Mouse (Mus musculus) CH12.LX (cell line): ENCODE measurements around the gene Mtnr1b. TPM values are rescaled to one million over a fixed set of nuclear protein-coding genes. Genes with fewer than 3 reads are reported as not detected.

Source experiments
- DNase-seq: peaks from one replicate; pipeline ENCODE4 v3.0.0-alpha.2; 2013; ENCODE audit errors: extremely low read depth
- H3K27ac ChIP-seq: 2 replicates; pipeline ENCODE4 v1.5.1; 2012; ENCODE audit warnings: low read depth, mild to moderate bottlenecking, control low read depth, moderate library complexity; ENCODE audit not compliant: insufficient read depth
- H3K27me3 ChIP-seq: replicated peaks from 2 replicates; pipeline ENCODE3; 2012; ENCODE audit warnings: inconsistent platforms
- H3K36me3 ChIP-seq, 2 experiments: replicated peaks in 1 of 2; 2 replicates each; pipeline versions ENCODE3 to v1.6.1; 2012; ENCODE audit warnings: inconsistent platforms in 1 of 2, low read length in 1 of 2, mild to moderate bottlenecking in 1 of 2, mixed read lengths in 1 of 2, moderate library complexity in 1 of 2; ENCODE audit not compliant: control insufficient read depth in 1 of 2, insufficient read depth in 1 of 2
- H3K4me1 ChIP-seq, 2 experiments: 2 replicates each; pipeline ENCODE4 v1.6.1; 2012; ENCODE audit warnings: inconsistent platforms in 1 of 2, moderate library complexity in 1 of 2; ENCODE audit not compliant: insufficient read depth in 2 of 2, control insufficient read depth in 1 of 2
- H3K4me2 ChIP-seq: 2 replicates; pipeline ENCODE4 v1.6.1; 2012; ENCODE audit warnings: low read depth, mild to moderate bottlenecking, control low read depth; ENCODE audit not compliant: poor library complexity, insufficient read depth, severe bottlenecking
- H3K4me3 ChIP-seq, 3 experiments: fragments of 150-350 bp in 1 of 3; sonication (generic) in 1 of 3; replicated peaks in 1 of 3; 2 replicates each; pipeline versions ENCODE3 to v1.5.1; 2011 to 2012; ENCODE audit warnings: low read depth in 2 of 3, low read length in 2 of 3, mild to moderate bottlenecking in 2 of 3, moderate library complexity in 2 of 3, control low read depth in 1 of 3, improper control_type of control experiment in 1 of 3, inconsistent platforms in 1 of 3, mixed read lengths in 1 of 3; ENCODE audit not compliant: poor library complexity in 1 of 3
- H3K79me2 ChIP-seq: replicated peaks from 2 replicates; pipeline ENCODE4 v1.6.1; 2012; ENCODE audit warnings: mild to moderate bottlenecking, moderate library complexity; ENCODE audit not compliant: control insufficient read depth, poor library complexity, insufficient read depth, severe bottlenecking; ENCODE audit errors: extremely low read depth
- H3K9ac ChIP-seq: 2 replicates; pipeline ENCODE4 v1.6.1; 2012; ENCODE audit warnings: low read depth, mild to moderate bottlenecking, control low read depth, moderate library complexity; ENCODE audit not compliant: insufficient read depth
- H3K9me3 ChIP-seq: replicated peaks from 2 replicates; pipeline ENCODE3; 2012; ENCODE audit warnings: low read length, inconsistent platforms, mixed read lengths
- CHD1 ChIP-seq: IDR thresholded peaks from 2 replicates; pipeline ENCODE4 v1.6.1; 2012; ENCODE audit warnings: low read depth, low read length, improper control_type of control experiment, inconsistent platforms
- ELF1 ChIP-seq: IDR thresholded peaks from 2 replicates; pipeline ENCODE4 v1.6.1; 2014; ENCODE audit warnings: low read depth, mild to moderate bottlenecking, inconsistent platforms, low read length, improper control_type of control experiment
- EP300 ChIP-seq: IDR thresholded peaks from 2 replicates; pipeline ENCODE4 v1.6.1; 2011; ENCODE audit warnings: low read length, improper control_type of control experiment
- HCFC1 ChIP-seq: IDR thresholded peaks from 2 replicates; pipeline ENCODE4 v1.6.1; 2012; ENCODE audit warnings: low read depth, mild to moderate bottlenecking, inconsistent platforms, low read length, improper control_type of control experiment
- JUN ChIP-seq: IDR thresholded peaks from 2 replicates; pipeline ENCODE4 v1.6.1; 2011; ENCODE audit warnings: low read depth, mild to moderate bottlenecking, low read length, improper control_type of control experiment, moderate library complexity; ENCODE audit not compliant: insufficient read depth
- JUND ChIP-seq: conservative IDR thresholded peaks from 2 replicates; pipeline ENCODE4 v1.6.1; 2011; ENCODE audit warnings: low read depth, low read length, improper control_type of control experiment
- KAT2A ChIP-seq: IDR thresholded peaks from 2 replicates; pipeline ENCODE4 v1.6.1; 2012; ENCODE audit warnings: low read length, improper control_type of control experiment, inconsistent platforms; ENCODE audit not compliant: insufficient replicate concordance
- MAFK ChIP-seq: IDR thresholded peaks from 2 replicates; pipeline ENCODE4 v1.6.1; 2011; ENCODE audit warnings: low read length, improper control_type of control experiment; ENCODE audit not compliant: insufficient replicate concordance
- MEF2A ChIP-seq: IDR thresholded peaks from 2 replicates; pipeline ENCODE4 v1.6.1; 2014; ENCODE audit warnings: low read depth, mild to moderate bottlenecking, inconsistent platforms, low read length, improper control_type of control experiment, borderline replicate concordance
- MXI1 ChIP-seq: IDR thresholded peaks from 2 replicates; pipeline ENCODE4 v1.6.1; 2011; ENCODE audit warnings: mild to moderate bottlenecking, low read depth, low read length, improper control_type of control experiment
- POLR2A ChIP-seq: IDR thresholded peaks from 2 replicates; pipeline ENCODE4 v1.6.1; 2011; ENCODE audit warnings: low read depth, mild to moderate bottlenecking, improper control_type of control experiment, low read length
- RAD21 ChIP-seq: IDR thresholded peaks from 2 replicates; pipeline ENCODE4 v1.6.1; 2011; ENCODE audit warnings: low read depth, mild to moderate bottlenecking, low read length, improper control_type of control experiment, moderate library complexity
- TBP ChIP-seq: conservative IDR thresholded peaks from 2 replicates; pipeline ENCODE4 v1.6.1; 2011; ENCODE audit warnings: low read depth, low read length, improper control_type of control experiment
- TCF12 ChIP-seq: IDR thresholded peaks from 2 replicates; pipeline ENCODE4 v1.6.1; 2014; ENCODE audit warnings: low read depth, mild to moderate bottlenecking, inconsistent platforms, low read length, improper control_type of control experiment
- UBTF ChIP-seq: IDR thresholded peaks from 2 replicates; pipeline ENCODE4 v1.6.1; 2012; ENCODE audit warnings: low read depth, mild to moderate bottlenecking, inconsistent platforms, low read length, improper control_type of control experiment, moderate library complexity
- USF1 ChIP-seq: IDR thresholded peaks from 2 replicates; pipeline ENCODE4 v1.6.1; 2014; ENCODE audit warnings: low read depth, mild to moderate bottlenecking, inconsistent platforms, low read length, improper control_type of control experiment
- USF2 ChIP-seq: conservative IDR thresholded peaks from 2 replicates; pipeline ENCODE4 v1.6.1; 2011; ENCODE audit warnings: low read depth, low read length, improper control_type of control experiment
- ZMIZ1 ChIP-seq: IDR thresholded peaks from 2 replicates; pipeline ENCODE4 v1.6.1; 2012; ENCODE audit warnings: low read depth, mild to moderate bottlenecking, inconsistent platforms, low read length, improper control_type of control experiment
- ZNF384 ChIP-seq: IDR thresholded peaks from 2 replicates; pipeline ENCODE4 v1.6.1; 2012; ENCODE audit warnings: low read depth, low read length, improper control_type of control experiment, inconsistent platforms
- dilution Hi-C: fragments of 300-500 bp; cut with MboI; formaldehyde crosslinking; loops from 2 replicates; pipeline ENCODE4 v1.14.3; 2020; ENCODE audit warnings: low sequenced_read_pairs; ENCODE audit not compliant: extremely low pct_unique_long_range_greater_than_20kb, extremely low pct_ligation_motif_present
- in situ Hi-C: fragments of 300-500 bp; cut with MboI; formaldehyde crosslinking; loops from 3 replicates; pipeline ENCODE4 v1.14.3; 2019; ENCODE audit warnings: low sequenced_read_pairs, low pct_ligation_motif_present, low pct_unique_long_range_greater_than_20kb, mixed read lengths
- polyA plus RNA-seq: library from polyadenylated mRNA; unstranded; fragments of >175 nt; gene quantifications from 2 replicates; pipeline ENCODE4 v1.2.1, GENCODE M21; 2012; ENCODE audit warnings: low read depth; ENCODE audit not compliant: insufficient read length
- total RNA-seq, 2 experiments: library from RNA; depleted of rRNA; stranded (reverse); fragments of 300-350 nt in 1 of 2; fragments of >200 nt in 1 of 2; gene quantifications; 2 replicates each; pipeline ENCODE4 v1.2.3; 2012 to 2014

Mtnr1b gene
- total and polyA plus RNA-seq, 3 experiments = not detected

- no peaks in the 10 kb centered on the region for H3K79me2 ChIP-seq
- in situ Hi-C loops = no loop called here
- no peaks in the 10 kb centered on the region for H3K27me3 ChIP-seq
- H3K4me1 ChIP-seq = peaks cover 3 to 5% of the 10 kb centered on the region in 2 experiments; a peak in 1 of 4 replicates
- no peaks in the 10 kb centered on the region for H3K36me3 ChIP-seq
- dilution Hi-C loops = no loop called here
- TF ChIP-seq KAT2A = no peak
- TF ChIP-seq MEF2A = no peak
- no peak for TF ChIP-seq TCF12
- no peak for TF ChIP-seq JUN
- TF ChIP-seq ELF1 = no peak
- H3K9me3 ChIP-seq = no peaks in the 10 kb centered on the region
- no peak overlapping the region for H3K4me3 ChIP-seq
- H3K9ac ChIP-seq = no peak overlapping the region
- no peak overlapping the region for H3K27ac ChIP-seq
- no peak for DNase-seq
- H3K4me2 ChIP-seq = no peak overlapping the region
These were observed 87.7 kb downstream of the Mtnr1b start for GRCm38 (mm10) chr9:15786610-15787009.

DNA sequence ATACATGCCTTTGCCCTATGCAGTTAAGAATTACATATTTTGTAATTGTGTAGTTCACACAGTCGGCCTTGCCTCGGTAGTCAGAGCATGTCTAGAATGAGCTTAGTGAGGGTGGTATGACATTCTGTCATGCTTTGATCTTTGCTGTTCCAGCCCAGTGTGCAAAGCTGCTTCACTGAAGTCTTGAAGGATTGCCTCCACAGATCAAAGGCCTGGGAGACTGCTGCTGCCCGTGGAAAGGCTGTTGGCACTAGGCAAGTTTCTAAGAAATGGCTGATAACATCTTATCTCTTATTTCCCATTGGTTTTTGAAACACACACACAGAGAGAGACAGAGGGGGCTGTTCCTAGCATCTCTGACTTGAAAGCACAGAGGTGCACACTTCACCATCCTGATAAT, 88.2 kb downstream of the Mtnr1b start:
- dilution Hi-C loops (no loop called here), in situ Hi-C loops (no loop called here)
- no peak overlapping the region for H3K9ac ChIP-seq
- no peaks in the 10 kb centered on the region for H3K36me3 ChIP-seq
- no peaks in the 10 kb centered on the region for H3K9me3 ChIP-seq
- peaks cover 3 to 5% of the 10 kb centered on the region in 2 experiments; a peak in 1 of 4 replicates for H3K4me1 ChIP-seq
- H3K27ac ChIP-seq = no peak overlapping the region
- no peak overlapping the region for H3K4me2 ChIP-seq
- TF ChIP-seq HCFC1 = no peak
- no peak for TF ChIP-seq EP300
- no peak for TF ChIP-seq MAFK
- no peak for TF ChIP-seq MXI1
- TF ChIP-seq USF1 = no peak
- no peak for TF ChIP-seq ZNF384
- no peak for TF ChIP-seq ELF1
- no peak for TF ChIP-seq CHD1
- no peak for TF ChIP-seq POLR2A
- no peak for TF ChIP-seq USF2
- TF ChIP-seq RAD21 = no peak
- TF ChIP-seq ZMIZ1 = no peak
- no peak for TF ChIP-seq UBTF
- no peak for TF ChIP-seq JUND
- no peak for TF ChIP-seq TBP
- H3K4me3 ChIP-seq = no peak overlapping the region
- no peaks in the 10 kb centered on the region for H3K79me2 ChIP-seq
- DNase-seq = no peak
- H3K27me3 ChIP-seq = no peaks in the 10 kb centered on the region
